Mouse (Mus musculus) midbrain, embryonic 10.5 days (tissue): ENCODE measurements around the gene Ms4a13. TPM values are rescaled to one million over a fixed set of nuclear protein-coding genes. Genes with fewer than 3 reads are reported as not detected.
"Not testable (repeated sequence)": the region's sequence is repeated elsewhere in the genome, so short reads cannot be mapped to it uniquely, and the experiment has no call there.

ENCODE experiments used
- DNase-seq: peaks from one replicate; pipeline ENCODE4 v3.0.0-alpha.2; 2017; ENCODE audit warnings: low spot score
- H3K27ac ChIP-seq: fragments of 300-500 bp; sonication (generic); replicated peaks from 2 replicates; pipeline ENCODE4 v1.5.1; 2016; ENCODE audit warnings: mild to moderate bottlenecking
- H3K27me3 ChIP-seq: fragments of 300-500 bp; sonication (generic); 2 replicates; pipeline ENCODE4 v1.6.1; 2016; ENCODE audit warnings: low read depth, mild to moderate bottlenecking; ENCODE audit not compliant: poor library complexity, severe bottlenecking
- H3K36me3 ChIP-seq: fragments of 300-500 bp; sonication (generic); 2 replicates; pipeline ENCODE4 v1.6.1; 2016; ENCODE audit warnings: mild to moderate bottlenecking, moderate library complexity
- H3K4me1 ChIP-seq: fragments of 300-500 bp; sonication (generic); 2 replicates; pipeline ENCODE4 v1.6.1; 2016
- H3K4me3 ChIP-seq: fragments of 300-500 bp; sonication (generic); 2 replicates; pipeline ENCODE4 v1.5.1; 2016; ENCODE audit warnings: mild to moderate bottlenecking, moderate library complexity
- H3K9me3 ChIP-seq: fragments of 300-500 bp; sonication (generic); replicated peaks from 2 replicates; pipeline ENCODE4 v1.6.1; 2016; ENCODE audit warnings: mild to moderate bottlenecking
- WGBS: fragments of 180-500 bp; shearing (Covaris S2); methylation state at CpG from one replicate; pipeline ENCODE4 v1.1.7; 2016; 5-methylcytosine and 5-hydroxymethylcytosine counted together
- polyA plus RNA-seq: library from polyadenylated mRNA; unstranded; fragments of >200 nt; fragmentation: Nextera tagmentation; extraction: Ambion mirVana; gene quantifications from 2 replicates; pipeline ENCODE4 v1.2.1, GENCODE M21; 2016

Gene Ms4a13
- not detected in 2 replicates for polyA plus RNA-seq

DNA sequence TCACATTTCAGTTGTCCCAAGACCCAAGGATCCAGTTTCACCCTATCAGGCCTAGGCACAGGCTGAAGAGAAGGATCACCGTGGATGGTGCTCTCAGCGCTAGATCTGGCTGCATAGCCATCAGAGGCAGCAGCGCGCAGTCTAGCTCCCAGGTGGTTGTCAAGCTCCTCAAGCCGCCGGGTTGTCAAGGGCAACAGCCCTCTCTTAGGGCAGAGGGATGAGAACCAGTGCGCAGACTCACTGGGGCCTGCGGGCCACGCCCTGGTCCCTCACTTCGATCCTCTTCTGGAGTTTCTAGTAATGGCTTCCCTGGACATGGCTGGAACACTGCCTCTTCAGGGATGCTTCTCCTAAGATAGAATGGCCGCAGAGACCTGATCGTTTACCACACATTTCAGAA is at the start of gene Ms4a13:
Gene Ms4a13, minus strand, starts transcription at position 192 of the 400 bp plus-strand sequence.
- H3K27ac ChIP-seq, result no peak within 1 kb of the TSS
- no peaks in the 10 kb centered on the region for H3K36me3 ChIP-seq
- DNase-seq, result no peak
- H3K4me1 ChIP-seq, result no peaks in the 10 kb centered on the region
- no peak within 1 kb of the TSS for H3K4me3 ChIP-seq
- WGBS, result 65% methylated on average over 12 of the region's 12 CpGs
- no peaks in the 10 kb centered on the region for H3K27me3 ChIP-seq
- no peaks in the 10 kb centered on the region for H3K9me3 ChIP-seq

DNA sequence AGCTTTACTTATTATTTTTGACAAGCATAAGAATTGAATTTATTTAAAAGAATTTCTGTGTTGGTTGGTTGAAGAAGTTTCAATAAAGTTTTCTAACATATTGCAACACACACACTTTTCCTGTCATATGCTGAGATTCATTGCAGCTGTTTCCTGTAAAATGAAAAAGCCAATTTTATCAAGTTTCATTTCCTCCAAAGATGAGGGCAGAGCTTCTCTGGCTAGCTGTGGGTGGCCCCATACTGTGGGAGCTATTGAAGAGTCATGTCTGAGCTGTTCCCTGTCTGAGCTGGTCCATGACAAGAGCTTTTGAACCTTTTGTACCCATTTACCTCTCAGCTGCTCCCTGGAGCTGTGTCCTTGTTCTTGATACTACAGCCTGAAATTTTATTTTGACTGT is 47.7 kb upstream of the Ms4a13 start:
- Histone ChIP-seq H3K4me3 (no peak overlapping the region), H3K9me3 (no peaks in the 10 kb centered on the region), H3K27me3 (no peaks in the 10 kb centered on the region), H3K27ac (no peak overlapping the region), H3K36me3 (no peaks in the 10 kb centered on the region), H3K4me1 (no peaks in the 10 kb centered on the region)
- no peak for DNase-seq

DNA sequence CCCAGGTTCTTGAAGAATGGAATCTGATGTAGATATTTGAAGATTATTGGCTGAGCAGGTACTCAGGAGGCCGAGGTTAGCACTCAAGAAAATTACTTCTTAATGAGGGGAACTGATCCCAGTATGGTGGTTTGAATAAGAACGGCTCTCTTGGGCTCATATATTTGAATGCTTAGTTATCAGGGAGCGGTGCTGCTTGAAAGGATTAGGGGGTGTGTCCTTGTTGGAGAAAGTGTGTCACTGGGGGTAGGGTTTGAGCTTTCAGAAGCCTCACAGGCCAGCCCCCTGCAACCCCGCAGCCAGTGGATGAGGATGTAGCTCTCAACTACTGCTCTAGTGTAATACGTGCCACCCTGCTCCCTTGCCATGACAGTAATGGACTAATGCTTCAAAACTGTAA is 46.0 kb upstream of the Ms4a13 start:
- DNase-seq, result no peak

DNA sequence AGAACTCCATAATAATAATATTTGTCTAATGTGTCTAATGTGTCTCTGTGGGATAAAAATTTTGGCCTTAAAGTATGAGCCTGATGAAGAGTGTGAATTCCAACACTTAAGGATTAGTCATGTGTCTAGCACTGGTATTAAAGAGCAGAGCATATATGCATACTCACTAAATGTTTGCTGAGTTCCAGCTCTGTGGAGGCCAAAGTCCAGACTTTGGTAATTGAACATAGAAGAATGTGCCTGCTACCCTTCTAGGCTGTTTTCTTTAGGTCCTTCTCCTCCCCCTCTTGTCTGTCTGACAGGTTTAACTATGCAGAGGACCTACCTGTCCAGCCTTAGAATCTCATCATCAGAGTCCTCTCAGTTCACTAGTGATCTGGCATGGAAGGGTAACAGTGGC is 39.3 kb upstream of the Ms4a13 start:
- Histone ChIP-seq H3K27ac (no peak overlapping the region), H3K4me1 (no peaks in the 10 kb centered on the region), H3K27me3 (no peaks in the 10 kb centered on the region), H3K4me3 (no peak overlapping the region), H3K36me3 (no peaks in the 10 kb centered on the region), H3K9me3 (no peaks in the 10 kb centered on the region)
- no peak for DNase-seq

More for the DNA sequence above, 46.0 kb upstream of the Ms4a13 start:
- Histone ChIP-seq H3K27ac (no peak overlapping the region), H3K36me3 (no peaks in the 10 kb centered on the region), H3K4me3 (no peak overlapping the region), H3K4me1 (no peaks in the 10 kb centered on the region), H3K27me3 (no peaks in the 10 kb centered on the region), H3K9me3 (no peaks in the 10 kb centered on the region)
- WGBS, result 63% methylated on average over 5 of the region's 5 CpGs

DNA sequence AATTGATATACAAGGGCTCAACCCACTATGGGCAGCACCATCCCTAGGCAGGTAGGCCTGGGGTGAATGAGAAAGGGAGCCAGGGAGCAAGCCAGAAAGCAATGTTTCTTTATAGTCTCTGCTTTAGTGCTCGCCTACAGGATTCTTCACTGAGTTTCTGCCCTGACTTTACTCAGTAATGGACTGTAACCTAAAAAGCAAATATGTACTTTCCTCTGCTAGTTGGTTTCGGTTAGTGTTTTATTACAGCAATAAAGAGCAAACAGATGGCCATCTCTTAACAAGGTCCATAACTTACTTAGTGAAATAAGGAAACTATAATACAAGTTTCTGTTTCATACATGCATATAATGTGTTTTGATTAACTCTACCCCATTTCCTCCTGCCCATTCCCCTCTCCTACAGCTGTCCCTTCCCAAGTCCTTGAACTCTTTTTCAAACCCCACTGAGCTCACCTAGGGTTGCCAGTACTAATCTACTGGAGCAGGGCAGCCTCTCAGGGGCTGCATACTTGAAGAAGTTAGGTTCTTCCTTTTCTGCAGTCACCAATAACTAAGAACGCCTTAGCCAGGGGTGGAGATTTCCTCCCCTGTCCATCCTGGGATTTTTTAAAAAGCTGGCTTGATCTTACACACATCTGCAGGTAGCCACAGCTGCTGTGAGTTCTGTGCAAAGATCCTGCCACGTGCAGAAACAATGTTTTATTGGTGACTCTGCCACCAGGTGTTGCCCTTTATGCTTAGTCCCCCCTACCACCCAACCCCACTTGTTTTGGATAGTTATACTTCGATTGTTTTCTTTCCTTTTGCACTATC is 38.6 kb upstream of the Ms4a13 start:
- H3K27ac ChIP-seq, result no peak overlapping the region
- no peak for DNase-seq
- no peaks in the 10 kb centered on the region for H3K9me3 ChIP-seq
- H3K4me3 ChIP-seq, result no peak overlapping the region
- no peaks in the 10 kb centered on the region for H3K36me3 ChIP-seq
- H3K4me1 ChIP-seq, result no peaks in the 10 kb centered on the region
- H3K27me3 ChIP-seq, result no peaks in the 10 kb centered on the region
- WGBS, result 78% methylated on average over 5 of the region's 5 CpGs

DNA sequence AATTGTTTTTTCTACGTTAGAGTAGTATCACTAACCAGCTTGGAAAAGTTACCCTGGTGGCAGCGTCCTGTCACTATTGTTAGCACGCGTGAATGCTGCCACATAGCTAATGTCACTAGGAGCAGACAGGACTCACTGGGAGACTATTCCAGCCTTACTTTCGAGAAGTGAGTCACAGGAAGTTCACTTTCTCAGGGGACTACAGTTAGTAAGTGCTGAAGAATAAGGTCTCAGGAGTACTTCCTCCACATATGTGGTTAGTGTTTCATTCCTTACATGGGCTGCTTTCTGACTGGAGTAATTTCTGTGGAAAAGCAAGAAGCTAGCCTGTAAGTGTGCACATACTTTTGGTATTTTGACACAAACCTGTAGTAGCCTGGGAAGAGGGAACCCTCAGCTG is 37.7 kb upstream of the Ms4a13 start:
- no peaks in the 10 kb centered on the region for H3K36me3 ChIP-seq
- no peak overlapping the region for H3K27ac ChIP-seq
- DNase-seq, result no peak
- H3K4me3 ChIP-seq, result no peak overlapping the region
- H3K4me1 ChIP-seq, result no peaks in the 10 kb centered on the region
- H3K27me3 ChIP-seq, result no peaks in the 10 kb centered on the region
- WGBS, result 81% methylated on average over 5 of the region's 5 CpGs
- H3K9me3 ChIP-seq, result no peaks in the 10 kb centered on the region

DNA sequence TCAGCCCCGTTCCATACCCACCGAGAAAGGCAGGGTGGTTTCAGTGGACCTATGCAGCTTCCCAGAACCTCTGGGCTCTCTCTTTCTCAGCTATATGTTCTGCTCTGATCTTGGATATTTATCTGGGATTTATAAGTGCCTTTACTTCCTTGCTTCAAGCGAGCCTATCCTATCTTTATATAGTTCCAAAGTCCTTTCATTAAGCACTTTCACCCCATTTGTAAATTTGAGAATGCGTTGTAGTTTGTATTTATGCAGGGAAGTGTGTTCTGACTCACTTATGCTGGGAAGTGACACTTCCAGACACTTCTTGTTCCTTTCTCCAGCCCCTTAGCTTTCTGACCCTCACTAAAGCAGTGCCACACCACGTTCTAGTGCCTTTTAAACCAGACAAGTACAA is 35.8 kb upstream of the Ms4a13 start, which contains the start of gene Ms4a12:
Gene Ms4a12, minus strand, starts transcription at position 101 of the 400 bp plus-strand sequence.
- no peaks in the 10 kb centered on the region for H3K36me3 ChIP-seq
- H3K4me1 ChIP-seq, result no peaks in the 10 kb centered on the region
- WGBS, result 74% methylated on average over 5 of the region's 5 CpGs
- no peak within 1 kb of the TSS for H3K27ac ChIP-seq
- H3K27me3 ChIP-seq, result no peaks in the 10 kb centered on the region
- H3K9me3 ChIP-seq, result no peaks in the 10 kb centered on the region
- DNase-seq, result no peak
- H3K4me3 ChIP-seq, result no peak within 1 kb of the TSS

DNA sequence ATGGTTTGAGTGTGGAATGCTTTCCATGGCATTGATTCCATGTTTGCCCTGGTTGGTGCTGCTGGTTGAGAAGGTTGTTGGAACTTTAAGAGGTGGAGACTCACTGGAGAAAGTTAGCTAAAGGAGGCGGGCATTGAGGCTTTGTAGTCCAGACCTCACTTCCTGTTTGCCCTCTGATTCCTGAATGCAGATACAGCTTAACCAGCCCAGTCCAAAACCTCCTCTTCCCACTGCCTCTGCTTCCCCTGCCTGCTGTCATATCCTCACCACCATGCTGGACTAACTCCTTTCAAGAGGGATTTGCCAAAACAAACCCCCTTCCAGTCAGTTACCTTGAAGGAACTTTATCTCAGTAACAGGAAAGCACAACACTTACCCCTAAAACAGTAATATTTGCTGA is 4.0 kb downstream of the Ms4a13 start:
- H3K4me1 ChIP-seq, result no peaks in the 10 kb centered on the region
- no peak overlapping the region for H3K4me3 ChIP-seq
- 81% methylated on average over 1 of the region's 1 CpGs for WGBS
- no peaks in the 10 kb centered on the region for H3K9me3 ChIP-seq
- no peaks in the 10 kb centered on the region for H3K27me3 ChIP-seq
- H3K36me3 ChIP-seq, result no peaks in the 10 kb centered on the region
- no peak for DNase-seq
- no peak overlapping the region for H3K27ac ChIP-seq

DNA sequence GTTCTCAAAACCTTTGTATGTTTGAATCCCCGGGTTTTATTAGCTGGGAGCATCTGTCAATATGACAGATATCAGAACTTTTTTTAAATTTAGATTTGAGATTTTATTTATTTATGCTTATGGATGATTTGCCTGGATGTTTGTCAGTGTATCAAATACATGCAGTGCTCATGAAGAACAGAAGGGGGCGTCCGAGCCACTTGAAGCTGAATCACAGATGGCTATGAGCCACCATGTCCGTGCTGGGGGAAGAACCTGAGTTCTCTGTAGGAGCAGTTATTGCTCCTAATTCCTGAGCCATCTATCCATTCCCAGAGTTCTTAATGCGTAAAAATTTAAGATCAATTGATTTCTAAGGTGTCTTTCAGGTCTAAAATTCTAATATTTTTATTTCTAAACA is 12.4 kb downstream of the Ms4a13 start:
- H3K36me3 ChIP-seq, result no peaks in the 10 kb centered on the region
- H3K27me3 ChIP-seq, result no peaks in the 10 kb centered on the region
- no peak overlapping the region for H3K27ac ChIP-seq
- DNase-seq, result no peak
- H3K9me3 ChIP-seq, result no peaks in the 10 kb centered on the region
- H3K4me1 ChIP-seq, result no peaks in the 10 kb centered on the region
- no peak overlapping the region for H3K4me3 ChIP-seq
- WGBS, result 15% methylated on average over 5 of the region's 5 CpGs

DNA sequence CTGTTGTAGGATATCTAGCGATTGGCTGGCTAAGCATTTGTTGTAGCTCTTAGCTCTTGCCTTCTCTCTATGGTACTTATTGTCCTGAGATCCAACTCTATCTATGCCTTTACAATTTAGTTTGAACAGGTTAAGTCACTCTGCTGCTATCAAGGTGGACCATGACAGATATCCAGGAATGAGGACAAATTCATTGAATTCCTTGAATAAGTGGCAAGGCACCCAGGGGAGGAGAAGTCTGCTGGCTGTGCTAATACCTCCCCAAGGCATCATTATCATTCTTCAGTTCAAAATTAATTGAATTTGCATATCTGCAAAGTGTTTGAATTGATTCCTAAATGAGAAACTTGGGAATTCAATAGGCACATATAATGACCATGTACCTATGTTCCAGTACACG is 19.1 kb downstream of the Ms4a13 start:
- 76% methylated on average over 2 of the region's 2 CpGs for WGBS

DNA sequence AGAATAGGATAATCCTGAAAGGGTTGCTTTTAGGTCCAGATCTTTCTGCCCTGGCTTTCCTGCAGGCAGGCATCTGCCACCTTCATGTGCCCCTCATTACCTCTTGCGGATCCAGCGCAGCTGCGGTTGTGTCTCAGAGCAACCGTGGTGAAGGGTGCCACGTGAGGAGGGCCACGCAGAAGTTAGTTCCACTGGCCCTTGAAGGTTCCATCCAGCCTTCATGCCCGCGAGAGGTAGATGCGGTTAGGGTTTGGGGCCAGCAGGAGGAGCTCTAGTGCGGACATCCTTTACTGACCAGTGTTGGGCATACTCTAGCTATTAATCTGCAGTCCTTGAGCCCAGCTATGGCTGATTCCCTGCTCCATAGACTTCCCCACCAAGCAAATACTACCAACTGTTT is 31.4 kb downstream of the Ms4a13 start, which contains the start of gene 1700025F22Rik:
Gene 1700025F22Rik, minus strand, starts transcription at position 149 of the 400 bp plus-strand sequence.
- H3K27ac ChIP-seq, result no peak within 1 kb of the TSS
- H3K9me3 ChIP-seq, result no peaks in the 10 kb centered on the region
- DNase-seq, result no peak
- H3K27me3 ChIP-seq, result no peaks in the 10 kb centered on the region
- H3K36me3 ChIP-seq, result no peaks in the 10 kb centered on the region
- no peaks in the 10 kb centered on the region for H3K4me1 ChIP-seq
- 34% methylated on average over 10 of the region's 10 CpGs for WGBS
- H3K4me3 ChIP-seq, result no peak within 1 kb of the TSS

More for the DNA sequence above, 19.1 kb downstream of the Ms4a13 start:
- no peak overlapping the region for H3K4me3 ChIP-seq
- no peaks in the 10 kb centered on the region for H3K27me3 ChIP-seq
- H3K9me3 ChIP-seq, result no peaks in the 10 kb centered on the region
- H3K36me3 ChIP-seq, result no peaks in the 10 kb centered on the region
- no peak for DNase-seq
- H3K27ac ChIP-seq, result no peak overlapping the region
- no peaks in the 10 kb centered on the region for H3K4me1 ChIP-seq

DNA sequence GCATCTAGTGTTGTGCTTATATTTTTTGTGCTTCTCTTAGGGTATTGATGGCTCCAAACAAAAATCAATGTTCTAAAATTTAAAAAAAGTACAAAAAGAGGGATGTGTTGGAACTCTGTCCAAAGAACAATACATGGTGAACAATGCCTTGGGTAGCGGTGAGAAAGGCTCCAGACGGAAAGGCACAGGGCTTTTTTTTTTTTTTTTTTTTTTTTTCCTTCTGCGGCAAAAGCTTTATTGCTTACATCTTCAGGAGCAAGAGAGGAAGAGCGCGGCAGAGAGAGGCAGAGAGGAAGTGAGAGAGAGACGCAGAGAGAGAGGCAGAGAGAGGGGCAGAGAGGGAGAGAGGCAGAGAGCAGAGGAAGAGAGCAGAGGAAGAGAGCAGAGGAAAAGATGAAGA is 38.6 kb downstream of the Ms4a13 start:
- 84% methylated on average over 6 of the region's 6 CpGs for WGBS
- not testable (repeated sequence) for H3K4me1 ChIP-seq, H3K27me3 ChIP-seq

DNA sequence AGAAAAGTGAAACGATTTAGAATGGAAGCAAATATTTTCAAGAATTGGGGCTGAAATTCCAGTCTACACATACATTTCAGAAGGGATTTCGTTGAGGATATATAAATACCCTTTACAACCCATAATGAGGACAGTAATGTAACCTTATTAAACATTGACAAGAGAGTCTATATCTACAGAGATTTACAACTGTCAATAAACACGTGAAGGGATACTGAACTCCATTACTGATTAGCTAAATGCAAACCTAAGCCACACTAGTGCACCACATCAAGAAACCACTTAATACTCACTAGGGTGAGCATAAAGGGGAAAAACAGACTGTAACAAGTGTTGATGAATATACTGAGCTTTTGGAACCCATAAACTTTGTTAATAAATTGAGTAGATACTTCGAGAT is 61.2 kb downstream of the Ms4a13 start:
- no peak overlapping the region for H3K27ac ChIP-seq
- DNase-seq, result no peak
- H3K9me3 ChIP-seq, result no peaks in the 10 kb centered on the region
- no peaks in the 10 kb centered on the region for H3K27me3 ChIP-seq
- WGBS, result 78% methylated on average over 4 of the region's 4 CpGs
- H3K4me3 ChIP-seq, result no peak overlapping the region
- no peaks in the 10 kb centered on the region for H3K36me3 ChIP-seq
- no peaks in the 10 kb centered on the region for H3K4me1 ChIP-seq

More for the DNA sequence above, 38.6 kb downstream of the Ms4a13 start:
- H3K9me3 ChIP-seq, DNase-seq, H3K27ac ChIP-seq, H3K36me3 ChIP-seq, H3K4me3 ChIP-seq: not testable (repeated sequence)
